Mouse (Mus musculus): ENCODE data around the gene Mapk7.
A peak's percentile ranks its signal among the peaks of the same experiment; 100 is the strongest.

The Mapk7 gene

GRCm38 (mm10) chr11:61494129-61494997 is at the start of gene Mapk7:
Mapk7 (minus strand) TSS chr11:61494406.
- no peaks in the 10 kb centered on the region for H3K9me3 ChIP-seq (ENCODE audit: low read length)
- H3K4me1 ChIP-seq (replicated peaks; ENCODE audit: low read depth, low read length), result peaks cover 49% of the 10 kb centered on the region
- no peak for TF ChIP-seq CTCF (conservative IDR thresholded peaks at IDR 0.05; ENCODE audit: low read length)
- no peak for TF ChIP-seq NANOG (IDR thresholded peaks at IDR 0.05; ENCODE audit: borderline replicate concordance, low read length)
- no peak for TF ChIP-seq POU5F1 (IDR thresholded peaks at IDR 0.05; ENCODE audit: borderline replicate concordance, low read length)
- peak within 1 kb of the TSS; percentile 95 for H3K4me3 ChIP-seq (replicated peaks; ENCODE audit: low read length)
- peaks cover 38% of the 10 kb centered on the region for H3K36me3 ChIP-seq (ENCODE audit: insufficient read depth, low read length)
- peaks cover 13% of the 10 kb centered on the region for H3K27me3 ChIP-seq (ENCODE audit: insufficient read depth, low read length)

DNA sequence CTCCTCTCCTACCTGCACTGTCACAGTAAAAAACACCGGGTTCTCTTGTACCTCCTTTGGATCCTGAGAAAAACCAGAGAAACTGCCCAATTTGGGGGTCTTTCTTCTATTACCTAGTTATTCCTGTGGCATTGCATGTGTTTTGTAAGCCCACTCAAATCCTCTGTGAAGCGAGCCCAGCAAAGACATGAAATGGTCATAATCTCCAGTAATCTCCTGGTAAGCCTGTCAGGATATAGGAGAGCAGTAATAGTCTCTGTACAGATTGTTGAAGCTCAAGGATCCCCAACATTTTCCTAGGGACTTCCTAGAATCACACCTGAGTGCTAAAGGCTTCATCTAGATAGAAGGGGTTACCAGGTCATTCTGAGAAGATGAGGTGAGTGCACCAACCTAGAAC is 46.9 kb upstream of the Mapk7 start:
- Histone ChIP-seq H3K36me3 (ENCODE audit: insufficient read depth, low read length) (peaks cover 96% of the 10 kb centered on the region), H3K9me3 (ENCODE audit: low read length) (no peaks in the 10 kb centered on the region), H3K4me1 (replicated peaks; ENCODE audit: low read depth, low read length) (peaks cover 92% of the 10 kb centered on the region), H3K27me3 (ENCODE audit: insufficient read depth, low read length) (no peaks in the 10 kb centered on the region), H3K4me3 (replicated peaks; ENCODE audit: low read length) (no peak overlapping the region)
- TF ChIP-seq CTCF (conservative IDR thresholded peaks at IDR 0.05; ENCODE audit: low read length) (no peak), POU5F1 (IDR thresholded peaks at IDR 0.05; ENCODE audit: borderline replicate concordance, low read length) (no peak), NANOG (IDR thresholded peaks at IDR 0.05; ENCODE audit: borderline replicate concordance, low read length) (no peak)

GRCm38 (mm10) chr11:61540642-61541041 is 46.4 kb upstream of the Mapk7 start:
- Histone ChIP-seq H3K36me3 (ENCODE audit: insufficient read depth, low read length) (peaks cover 96% of the 10 kb centered on the region), H3K27me3 (ENCODE audit: insufficient read depth, low read length) (no peaks in the 10 kb centered on the region), H3K9me3 (ENCODE audit: low read length) (no peaks in the 10 kb centered on the region), H3K4me3 (replicated peaks; ENCODE audit: low read length) (no peak overlapping the region), H3K4me1 (replicated peaks; ENCODE audit: low read depth, low read length) (peaks cover 92% of the 10 kb centered on the region)
- TF ChIP-seq POU5F1 (IDR thresholded peaks at IDR 0.05; ENCODE audit: borderline replicate concordance, low read length) (no peak), NANOG (IDR thresholded peaks at IDR 0.05; ENCODE audit: borderline replicate concordance, low read length) (no peak), CTCF (conservative IDR thresholded peaks at IDR 0.05; ENCODE audit: low read length) (no peak)

DNA sequence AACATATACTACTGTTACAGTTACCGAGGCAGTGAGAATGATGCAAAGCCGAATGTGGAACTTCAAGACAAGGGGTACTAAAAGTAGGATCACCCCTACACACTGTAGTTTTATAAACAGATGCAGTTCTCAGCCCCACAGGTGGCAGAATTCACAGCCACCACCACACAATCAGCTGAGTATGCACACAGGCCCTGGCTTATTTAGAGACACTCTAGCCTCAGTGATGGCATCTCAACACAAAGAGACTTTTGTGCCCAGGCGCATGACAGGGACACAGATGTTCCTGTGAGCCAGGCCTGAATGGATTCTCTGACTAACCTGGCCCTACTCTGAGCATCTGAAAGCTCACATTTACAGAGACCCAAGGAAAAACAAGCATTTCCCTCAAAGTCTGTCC is 43.2 kb upstream of the Mapk7 start:
- H3K9me3 ChIP-seq (ENCODE audit: low read length), result no peaks in the 10 kb centered on the region
- TF ChIP-seq CTCF (conservative IDR thresholded peaks at IDR 0.05; ENCODE audit: low read length) (no peak), NANOG (IDR thresholded peaks at IDR 0.05; ENCODE audit: borderline replicate concordance, low read length) (no peak), POU5F1 (IDR thresholded peaks at IDR 0.05; ENCODE audit: borderline replicate concordance, low read length) (no peak)

DNA sequence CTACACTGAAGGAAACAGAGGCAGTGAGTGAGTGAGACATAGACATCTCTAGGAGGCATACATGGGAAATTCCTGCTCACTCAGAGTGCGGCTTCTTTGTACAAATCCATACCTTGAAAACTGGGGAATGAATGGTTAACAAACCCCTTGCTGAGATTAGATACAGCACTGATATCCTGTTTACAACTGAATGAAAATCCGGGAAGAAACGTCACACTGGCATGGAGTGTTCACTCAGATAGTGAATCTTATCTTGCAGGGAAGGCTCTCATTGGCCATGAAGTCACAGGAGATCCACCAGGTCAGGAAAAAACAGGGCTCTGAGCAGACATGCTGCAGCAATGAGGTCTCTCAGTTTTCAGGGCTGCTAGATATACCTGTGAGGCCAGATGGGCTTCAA is 42.7 kb upstream of the Mapk7 start:
- peaks cover 98% of the 10 kb centered on the region for H3K4me1 ChIP-seq (replicated peaks; ENCODE audit: low read depth, low read length)
- TF ChIP-seq CTCF (conservative IDR thresholded peaks at IDR 0.05; ENCODE audit: low read length), result no peak
- TF ChIP-seq NANOG (IDR thresholded peaks at IDR 0.05; ENCODE audit: borderline replicate concordance, low read length), result no peak
- TF ChIP-seq POU5F1 (IDR thresholded peaks at IDR 0.05; ENCODE audit: borderline replicate concordance, low read length), result no peak

More for the DNA sequence above, 43.2 kb upstream of the Mapk7 start:
- Histone ChIP-seq H3K27me3 (ENCODE audit: insufficient read depth, low read length) (no peaks in the 10 kb centered on the region), H3K4me1 (replicated peaks; ENCODE audit: low read depth, low read length) (peaks cover 99% of the 10 kb centered on the region), H3K4me3 (replicated peaks; ENCODE audit: low read length) (no peak overlapping the region), H3K36me3 (ENCODE audit: insufficient read depth, low read length) (peaks cover 96% of the 10 kb centered on the region)

GRCm38 (mm10) chr11:61535530-61535929 is 41.3 kb upstream of the Mapk7 start:
- Histone ChIP-seq H3K9me3 (ENCODE audit: low read length) (no peaks in the 10 kb centered on the region), H3K4me3 (replicated peaks; ENCODE audit: low read length) (no peak overlapping the region), H3K4me1 (replicated peaks; ENCODE audit: low read depth, low read length) (peaks cover 96% of the 10 kb centered on the region), H3K27me3 (ENCODE audit: insufficient read depth, low read length) (no peaks in the 10 kb centered on the region), H3K36me3 (ENCODE audit: insufficient read depth, low read length) (peaks cover 96% of the 10 kb centered on the region)
- no peak for TF ChIP-seq CTCF (conservative IDR thresholded peaks at IDR 0.05; ENCODE audit: low read length)
- no peak for TF ChIP-seq NANOG (IDR thresholded peaks at IDR 0.05; ENCODE audit: borderline replicate concordance, low read length)
- TF ChIP-seq POU5F1 (IDR thresholded peaks at IDR 0.05; ENCODE audit: borderline replicate concordance, low read length), result no peak

More for the DNA sequence above, 42.7 kb upstream of the Mapk7 start:
- Histone ChIP-seq H3K36me3 (ENCODE audit: insufficient read depth, low read length) (peaks cover 96% of the 10 kb centered on the region), H3K4me3 (replicated peaks; ENCODE audit: low read length) (no peak overlapping the region), H3K9me3 (ENCODE audit: low read length) (no peaks in the 10 kb centered on the region), H3K27me3 (ENCODE audit: insufficient read depth, low read length) (no peaks in the 10 kb centered on the region)

DNA sequence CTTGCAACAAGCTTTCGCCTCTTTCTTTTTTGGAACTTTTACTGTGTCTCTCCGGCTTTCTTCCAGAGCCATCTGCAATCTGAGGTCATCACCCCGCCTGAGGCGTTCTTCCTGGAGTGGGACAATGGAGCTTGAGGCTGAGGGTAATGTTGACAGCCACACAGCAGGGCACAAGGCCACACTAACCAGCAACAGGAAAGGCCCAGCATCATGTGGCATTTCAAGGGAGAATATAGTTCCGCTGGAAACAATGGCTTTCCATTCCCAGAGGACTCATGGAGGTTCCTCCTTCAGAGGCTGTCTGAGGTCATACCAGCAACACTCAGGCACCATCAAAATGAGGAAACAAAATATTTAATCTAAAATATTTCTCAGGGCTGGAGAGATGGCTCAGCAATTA is 39.4 kb upstream of the Mapk7 start:
- no peak for TF ChIP-seq POU5F1 (IDR thresholded peaks at IDR 0.05; ENCODE audit: borderline replicate concordance, low read length)
- peak; percentile 53 for TF ChIP-seq NANOG (IDR thresholded peaks at IDR 0.05; ENCODE audit: borderline replicate concordance, low read length)
- H3K4me1 ChIP-seq (replicated peaks; ENCODE audit: low read depth, low read length), result peaks cover 96% of the 10 kb centered on the region
- H3K4me3 ChIP-seq (replicated peaks; ENCODE audit: low read length), result no peak overlapping the region
- H3K9me3 ChIP-seq (ENCODE audit: low read length), result no peaks in the 10 kb centered on the region
- no peaks in the 10 kb centered on the region for H3K27me3 ChIP-seq (ENCODE audit: insufficient read depth, low read length)
- H3K36me3 ChIP-seq (ENCODE audit: insufficient read depth, low read length), result peaks cover 93% of the 10 kb centered on the region

- H3K27me3 ChIP-seq (ENCODE audit: insufficient read depth, low read length), result no peaks in the 10 kb centered on the region
These were observed 38.6 kb upstream of the Mapk7 start for GRCm38 (mm10) chr11:61532820-61533219.

More at GRCm38 (mm10) chr11:61532820-61533219, 38.6 kb upstream of the Mapk7 start:
- TF ChIP-seq CTCF (conservative IDR thresholded peaks at IDR 0.05; ENCODE audit: low read length) (no peak), POU5F1 (IDR thresholded peaks at IDR 0.05; ENCODE audit: borderline replicate concordance, low read length) (no peak), NANOG (IDR thresholded peaks at IDR 0.05; ENCODE audit: borderline replicate concordance, low read length) (no peak)
- H3K4me3 ChIP-seq (replicated peaks; ENCODE audit: low read length), result no peak overlapping the region
- peaks cover 96% of the 10 kb centered on the region for H3K4me1 ChIP-seq (replicated peaks; ENCODE audit: low read depth, low read length)
- peaks cover 94% of the 10 kb centered on the region for H3K36me3 ChIP-seq (ENCODE audit: insufficient read depth, low read length)
- H3K9me3 ChIP-seq (ENCODE audit: low read length), result no peaks in the 10 kb centered on the region
